Comparison of ENCODE assay signal across 8 mouse cellular contexts in the genomic region with DNA sequence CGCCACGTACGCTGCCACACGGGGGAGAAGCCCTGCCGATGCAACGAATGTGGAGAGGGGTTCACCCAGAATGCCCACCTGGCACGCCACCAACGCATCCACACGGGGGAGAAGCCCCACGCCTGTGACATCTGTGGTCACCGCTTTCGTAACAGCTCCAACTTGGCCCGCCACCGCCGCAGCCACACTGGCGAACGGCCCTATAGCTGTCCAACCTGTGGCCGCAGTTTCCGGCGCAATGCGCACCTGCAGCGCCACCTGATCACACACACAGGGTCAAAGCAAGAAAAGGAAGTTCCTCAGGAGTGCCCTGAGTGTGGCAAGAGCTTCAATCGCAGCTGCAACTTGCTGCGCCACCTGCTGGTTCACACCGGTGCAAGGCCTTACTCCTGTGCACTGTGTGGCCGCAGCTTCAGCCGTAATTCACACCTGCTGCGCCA. TPM values are rescaled to one million over a fixed set of nuclear protein-coding genes. Genes with fewer than 3 reads are reported as not detected.
DNase-seq lines count a peak whose midpoint lies in the region; ATAC-seq lines count a peak whose summit lies in the region.

No protein-coding gene starts in this region.

- peak; percentile 33 for DNase-seq in neural tube, embryonic 10.5 days (ENCODE audit: extremely low spot score, low spot score)
- DNase-seq in adrenal gland, adult 18-20 months (ENCODE audit: low spot score in 2 of 2): peak; percentile 39 to 59
- DNase-seq in retina, postnatal 1 day: peak; percentile 40
- peak; percentile 59 for DNase-seq in urinary bladder, postnatal 25 days (ENCODE audit: low spot score)

- H3K4me3 ChIP-seq in neural tube, embryonic 15.5 days (replicated peaks): no peak overlapping the region
- no peak overlapping the region for H3K4me3 ChIP-seq in embryonic facial prominence, embryonic 12.5 days
- no peak overlapping the region for H3K4me3 ChIP-seq in liver, embryonic 16.5 days (ENCODE audit: low read depth, low read length)

- H3K4me1 ChIP-seq in neural tube, embryonic 15.5 days: no peaks in the 10 kb centered on the region
- no peaks in the 10 kb centered on the region for H3K4me1 ChIP-seq in embryonic facial prominence, embryonic 12.5 days
- H3K4me1 ChIP-seq in liver, embryonic 16.5 days (ENCODE audit: control insufficient read depth, low read depth, low read length): no peaks in the 10 kb centered on the region

- H3K4me2 ChIP-seq in neural tube, embryonic 15.5 days: no peak overlapping the region
- H3K4me2 ChIP-seq in embryonic facial prominence, embryonic 12.5 days (replicated peaks): no peak overlapping the region
- no peak overlapping the region for H3K4me2 ChIP-seq in liver, embryonic 16.5 days (ENCODE audit: low read depth, low read length)

- no peak for ATAC-seq in neural tube, embryonic 15.5 days (ENCODE audit: low FRiP score)
- ATAC-seq in embryonic facial prominence, embryonic 12.5 days (ENCODE audit: insufficient number of reproducible peaks, insufficient read depth, low FRiP score, low TSS enrichment): 0 out of 2 replicates have a peak, but pooled peaks have one; percentile 60
- ATAC-seq in inflammation-experienced regulatory T-cells, adult 6 months: peak; percentile 96
- peak; percentile 50; the same call in 1 of the 2 replicates for ATAC-seq in liver, embryonic 16.5 days (ENCODE audit: low read depth)

- 84% methylated on average over 28 of the region's 28 CpGs for WGBS in neural tube, embryonic 15.5 days
- 85% methylated on average over 28 of the region's 28 CpGs for WGBS in embryonic facial prominence, embryonic 12.5 days
- WGBS in liver, embryonic 16.5 days (ENCODE audit: insufficient replicate concordance): 63% methylated on average over 28 of the region's 28 CpGs

- no peaks in the 10 kb centered on the region for H3K36me3 ChIP-seq in neural tube, embryonic 15.5 days
- H3K36me3 ChIP-seq in embryonic facial prominence, embryonic 12.5 days: no peaks in the 10 kb centered on the region
- H3K36me3 ChIP-seq in liver, embryonic 16.5 days (ENCODE audit: control insufficient read depth, insufficient read depth): no peaks in the 10 kb centered on the region

- H3K9ac ChIP-seq in neural tube, embryonic 15.5 days (replicated peaks): no peak overlapping the region
- no peak overlapping the region for H3K9ac ChIP-seq in embryonic facial prominence, embryonic 12.5 days
- H3K9ac ChIP-seq in liver, embryonic 16.5 days (ENCODE audit: low read depth, low read length): no peak overlapping the region

- no peaks in the 10 kb centered on the region for H3K9me3 ChIP-seq in neural tube, embryonic 15.5 days (replicated peaks)
- no peaks in the 10 kb centered on the region for H3K9me3 ChIP-seq in embryonic facial prominence, embryonic 12.5 days
- H3K9me3 ChIP-seq in liver, embryonic 16.5 days (replicated peaks; ENCODE audit: control insufficient read depth, low read length): no peaks in the 10 kb centered on the region

- H3K27me3 ChIP-seq in neural tube, embryonic 15.5 days (replicated peaks): no peaks in the 10 kb centered on the region
- H3K27me3 ChIP-seq in embryonic facial prominence, embryonic 12.5 days: no peaks in the 10 kb centered on the region
- no peaks in the 10 kb centered on the region for H3K27me3 ChIP-seq in liver, embryonic 16.5 days (ENCODE audit: control insufficient read depth, insufficient read depth, low read depth, low read length)

- H3K27ac ChIP-seq in neural tube, embryonic 15.5 days (replicated peaks): no peak overlapping the region
- H3K27ac ChIP-seq in embryonic facial prominence, embryonic 12.5 days: no peak overlapping the region
- H3K27ac ChIP-seq in liver, embryonic 16.5 days (ENCODE audit: low read length): no peak overlapping the region

RNA-seq across cellular contexts. Expression of a gene that starts 9.7 kb away (rescaled TPM):
- not detected in 2 replicates for polyA plus RNA-seq in neural tube, embryonic 15.5 days (2015; fragmentation: Nextera tagmentation; extraction: Ambion mirVana)
- not detected for total RNA-seq in adrenal gland, adult 18-20 months (2021)
- polyA plus RNA-seq in embryonic facial prominence, embryonic 12.5 days (2016; fragmentation: Nextera tagmentation; extraction: Ambion mirVana): 0.20 and 0.67 TPM in 2 replicates
- 1 to 10 TPM in 2 of 3 experiments, under 1 TPM in 1; 0.73 to 3.1 (median 1.2) TPM for polyA plus RNA-seq in inflammation-experienced regulatory T-cells, adult 6 months (2017; shearing (Covaris generic))
- polyA plus RNA-seq in liver, embryonic 16.5 days (2015; fragmentation: Nextera tagmentation; extraction: Ambion mirVana): not detected in 2 replicates

RNA-seq across cellular contexts. Expression of a gene that starts 11.1 kb away (rescaled TPM):
- 22.6 and 24.9 TPM in 2 replicates for polyA plus RNA-seq in neural tube, embryonic 15.5 days (2015; fragmentation: Nextera tagmentation; extraction: Ambion mirVana)
- total RNA-seq in adrenal gland, adult 18-20 months (2021): 1 to 10 TPM; 6.2 to 6.3 TPM
- polyA plus RNA-seq in embryonic facial prominence, embryonic 12.5 days (2016; fragmentation: Nextera tagmentation; extraction: Ambion mirVana): 23.8 and 24.1 TPM in 2 replicates
- polyA plus RNA-seq in inflammation-experienced regulatory T-cells, adult 6 months (2017; shearing (Covaris generic)): under 1 TPM in 1 of 3 experiments, not detected in 2; 0.71 TPM
- polyA plus RNA-seq in liver, embryonic 16.5 days (2015; fragmentation: Nextera tagmentation; extraction: Ambion mirVana): 1.3 and 1.6 TPM in 2 replicates

RNA-seq across cellular contexts. Expression of a gene that starts 34.7 kb away (rescaled TPM):
- 2.1 and 2.5 TPM in 2 replicates for polyA plus RNA-seq in neural tube, embryonic 15.5 days (2015; fragmentation: Nextera tagmentation; extraction: Ambion mirVana)
- under 1 TPM; 0.10 TPM for total RNA-seq in adrenal gland, adult 18-20 months (2021)
- polyA plus RNA-seq in embryonic facial prominence, embryonic 12.5 days (2016; fragmentation: Nextera tagmentation; extraction: Ambion mirVana): 0.84 and 1.3 TPM in 2 replicates
- polyA plus RNA-seq in inflammation-experienced regulatory T-cells, adult 6 months (2017; shearing (Covaris generic)): 1 to 10 TPM in 2 of 3 experiments, under 1 TPM in 1; 0.80 to 6.6 (median 2.8) TPM
- 0.42 and 0.50 TPM in 2 replicates for polyA plus RNA-seq in liver, embryonic 16.5 days (2015; fragmentation: Nextera tagmentation; extraction: Ambion mirVana)

RNA-seq across cellular contexts. Expression of a gene that starts 46.3 kb away (rescaled TPM):
- 16.0 and 16.4 TPM in 2 replicates for polyA plus RNA-seq in neural tube, embryonic 15.5 days (2015; fragmentation: Nextera tagmentation; extraction: Ambion mirVana)
- total RNA-seq in adrenal gland, adult 18-20 months (2021): 10 to 100 TPM; 11.0 to 12.3 TPM
- polyA plus RNA-seq in embryonic facial prominence, embryonic 12.5 days (2016; fragmentation: Nextera tagmentation; extraction: Ambion mirVana): 24.3 and 26.8 TPM in 2 replicates
- 1 to 10 TPM; 4.0 to 5.5 (median 4.8) TPM for polyA plus RNA-seq in inflammation-experienced regulatory T-cells, adult 6 months (2017; shearing (Covaris generic))
- 4.8 and 5.3 TPM in 2 replicates for polyA plus RNA-seq in liver, embryonic 16.5 days (2015; fragmentation: Nextera tagmentation; extraction: Ambion mirVana)

RNA-seq across cellular contexts. Expression of a gene that starts 49.9 kb away (rescaled TPM):
- polyA plus RNA-seq in neural tube, embryonic 15.5 days (2015; fragmentation: Nextera tagmentation; extraction: Ambion mirVana): 0.84 TPM in 1 of 2 replicates, not detected in the other
- total RNA-seq in adrenal gland, adult 18-20 months (2021): not detected
- 1.3 and 1.9 TPM in 2 replicates for polyA plus RNA-seq in embryonic facial prominence, embryonic 12.5 days (2016; fragmentation: Nextera tagmentation; extraction: Ambion mirVana)
- under 1 TPM in 1 of 3 experiments, not detected in 2; 0.23 TPM for polyA plus RNA-seq in inflammation-experienced regulatory T-cells, adult 6 months (2017; shearing (Covaris generic))
- 0.12 TPM in 1 of 2 replicates, not detected in the other for polyA plus RNA-seq in liver, embryonic 16.5 days (2015; fragmentation: Nextera tagmentation; extraction: Ambion mirVana)
